Mouse (Mus musculus): ENCODE data around the gene Cstb. TPM values are rescaled to one million over a fixed set of nuclear protein-coding genes. Genes with fewer than 3 reads are reported as not detected.

The Cstb gene
- polyA plus RNA-seq, 1 experiment from 2014 or later = 97.0 TPM

DNA sequence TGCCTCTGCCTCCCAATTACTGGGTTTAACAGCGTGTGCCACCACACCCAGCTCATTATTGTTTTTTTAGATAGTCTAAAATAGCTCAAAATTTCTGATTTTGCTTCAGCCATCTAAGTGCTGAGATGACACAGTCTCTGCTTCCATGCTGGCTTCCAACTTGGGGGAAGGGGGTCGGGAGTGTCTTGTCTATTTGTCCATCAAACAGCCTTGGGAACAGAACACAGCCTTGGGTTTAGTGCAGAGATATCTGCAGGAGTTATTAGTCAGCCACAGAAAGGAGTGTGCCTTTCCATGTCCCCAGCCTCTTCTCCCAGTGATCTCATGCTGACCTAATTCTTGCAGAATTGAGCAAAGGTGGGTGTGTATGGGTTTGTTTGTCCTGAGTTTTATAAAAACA lies 6.7 kb upstream of the Cstb start:
- no peaks in the 10 kb centered on the region for H3K36me3 ChIP-seq
- ATAC-seq (ENCODE audit: low FRiP score) = no peak
- WGBS = 80% methylated on average over 2 of the region's 2 CpGs

DNA sequence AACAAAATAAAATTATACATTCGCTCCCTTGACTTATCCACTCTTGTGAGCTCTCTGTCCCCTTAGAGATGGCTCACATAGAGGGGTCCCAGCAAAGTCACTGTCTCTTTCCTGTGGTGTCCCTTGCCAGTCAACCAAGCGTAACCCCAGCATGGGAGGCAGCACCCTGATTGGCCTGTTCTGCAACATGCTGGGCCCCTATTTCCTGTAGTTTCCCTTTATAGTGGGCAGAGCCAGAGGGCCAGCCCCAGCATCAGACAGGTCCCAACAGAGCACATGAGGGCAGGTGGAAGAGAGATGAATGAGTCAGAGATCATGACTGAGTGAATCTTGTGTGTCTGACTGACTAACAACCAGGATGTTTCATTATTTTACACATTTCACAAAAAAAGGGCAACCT lies 4.5 kb upstream of the Cstb start:
- no peak overlapping the region for H3K4me3 ChIP-seq (replicated peaks)
- no peak overlapping the region for H3K4me2 ChIP-seq
- no peak overlapping the region for H3K27ac ChIP-seq (replicated peaks)
- no peaks in the 10 kb centered on the region for H3K36me3 ChIP-seq
- H3K4me1 ChIP-seq = peaks cover 6% of the 10 kb centered on the region
- 78% methylated on average over 2 of the region's 2 CpGs for WGBS
- H3K9me3 ChIP-seq (replicated peaks) = no peaks in the 10 kb centered on the region
- no peaks in the 10 kb centered on the region for H3K27me3 ChIP-seq (replicated peaks)
- no peak overlapping the region for H3K9ac ChIP-seq (replicated peaks)
- ATAC-seq (ENCODE audit: low FRiP score) = no peak

More for the DNA sequence above, 6.7 kb upstream of the Cstb start:
- Histone ChIP-seq H3K9me3 (replicated peaks) (no peaks in the 10 kb centered on the region), H3K4me1 (no peaks in the 10 kb centered on the region), H3K9ac (replicated peaks) (no peak overlapping the region), H3K27ac (replicated peaks) (no peak overlapping the region), H3K27me3 (replicated peaks) (no peaks in the 10 kb centered on the region), H3K4me3 (replicated peaks) (no peak overlapping the region), H3K4me2 (no peak overlapping the region)

DNA sequence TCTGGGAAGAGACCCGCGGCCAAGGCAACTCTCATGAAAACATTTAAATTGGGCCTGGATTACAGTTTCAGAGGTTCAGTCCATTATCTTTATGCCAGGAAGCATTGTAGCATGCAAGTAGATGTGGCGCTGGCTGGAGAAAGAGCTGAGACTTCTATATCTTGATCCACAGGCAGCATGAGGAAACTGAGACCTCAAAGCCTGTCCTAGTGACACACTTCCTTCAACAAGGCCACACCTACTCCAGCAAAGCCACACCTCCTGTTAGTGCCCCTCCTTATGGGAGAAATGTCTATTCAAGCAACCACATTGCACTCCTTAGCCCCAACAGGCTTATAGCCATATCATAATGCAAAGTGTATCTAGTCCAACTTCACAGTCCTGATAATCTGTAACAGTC lies 2.9 kb upstream of the Cstb start:
- no peak overlapping the region for H3K27ac ChIP-seq (replicated peaks)
- no peaks in the 10 kb centered on the region for H3K27me3 ChIP-seq (replicated peaks)
- H3K4me2 ChIP-seq = no peak overlapping the region
- peaks cover 18% of the 10 kb centered on the region for H3K4me1 ChIP-seq
- WGBS = 92% methylated on average over 3 of the region's 3 CpGs
- H3K36me3 ChIP-seq = peaks cover 6% of the 10 kb centered on the region
- no peak for ATAC-seq (ENCODE audit: low FRiP score)
- H3K9me3 ChIP-seq (replicated peaks) = no peaks in the 10 kb centered on the region
- no peak overlapping the region for H3K4me3 ChIP-seq (replicated peaks)
- no peak overlapping the region for H3K9ac ChIP-seq (replicated peaks)

- H3K27ac ChIP-seq (replicated peaks) = peak overlapping the region; percentile 80
- H3K27me3 ChIP-seq (replicated peaks) = no peaks in the 10 kb centered on the region
These were observed 757 bp downstream of the Cstb start for GRCm38 (mm10) chr10:78426117-78426735.

DNA sequence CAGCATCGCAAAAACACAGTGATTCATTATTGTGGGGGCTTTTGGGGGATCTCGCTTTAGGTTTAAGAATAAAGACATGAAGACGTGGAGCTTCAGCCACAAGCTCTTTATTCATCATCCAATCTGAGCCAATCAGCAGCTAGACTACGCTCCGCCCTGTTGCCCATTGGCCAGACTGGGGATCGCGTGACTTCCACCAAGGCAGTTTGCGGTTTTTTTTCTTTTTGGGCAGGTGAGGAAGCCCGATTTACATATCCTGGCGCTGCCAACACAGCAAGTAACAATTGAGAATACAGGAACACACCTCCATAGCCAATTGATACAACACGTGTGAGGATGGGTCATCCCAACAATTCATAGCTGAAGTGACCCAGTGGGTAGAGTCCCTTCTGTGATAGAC lies 2.6 kb downstream of the Cstb start:
- H3K4me2 ChIP-seq = no peak overlapping the region
- no peak for ATAC-seq (ENCODE audit: low FRiP score)

More at GRCm38 (mm10) chr10:78426117-78426735, 757 bp downstream of the Cstb start:
- peak; percentile 8; the same call in 1 of the 2 replicates for ATAC-seq (ENCODE audit: low FRiP score)
- Histone ChIP-seq H3K36me3 (peaks cover 19% of the 10 kb centered on the region), H3K4me1 (peaks cover 18% of the 10 kb centered on the region), H3K4me2 (peak overlapping the region; percentile 78), H3K9me3 (replicated peaks) (no peaks in the 10 kb centered on the region), H3K4me3 (replicated peaks) (peak overlapping the region; percentile 82), H3K9ac (replicated peaks) (peak overlapping the region; percentile 95)
- 50% methylated on average over 6 of the region's 6 CpGs for WGBS

GRCm38 (mm10) chr10:78429180-78429579 lies 3.7 kb downstream of the Cstb start:
- Histone ChIP-seq H3K4me3 (replicated peaks) (no peak overlapping the region), H3K9ac (replicated peaks) (no peak overlapping the region)

More for the DNA sequence above, 2.6 kb downstream of the Cstb start:
- Histone ChIP-seq H3K36me3 (peaks cover 19% of the 10 kb centered on the region), H3K9me3 (replicated peaks) (no peaks in the 10 kb centered on the region), H3K27ac (replicated peaks) (no peak overlapping the region), H3K4me3 (replicated peaks) (no peak overlapping the region), H3K9ac (replicated peaks) (no peak overlapping the region), H3K27me3 (replicated peaks) (no peaks in the 10 kb centered on the region), H3K4me1 (peaks cover 18% of the 10 kb centered on the region)
- WGBS = 92% methylated on average over 11 of the region's 11 CpGs

DNA sequence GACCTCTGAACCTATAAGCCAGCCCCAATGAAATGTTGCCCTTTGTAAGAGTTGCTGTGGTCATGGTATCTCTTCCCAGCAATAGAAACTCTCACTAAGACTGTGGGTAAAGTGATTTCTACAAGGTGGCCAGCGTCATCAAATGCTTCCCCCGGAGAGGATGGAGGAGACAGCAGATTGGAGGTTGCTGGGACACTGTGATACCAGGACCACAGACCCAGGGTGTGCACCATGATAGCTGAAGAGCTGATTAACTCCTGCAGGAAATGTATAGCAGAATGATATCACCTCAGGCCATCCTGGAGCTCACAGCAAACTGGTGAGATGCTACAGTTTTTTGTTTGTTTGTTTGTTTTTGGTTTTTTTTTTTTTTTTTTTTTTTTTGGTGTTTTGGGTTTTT lies 4.3 kb downstream of the Cstb start:
- Histone ChIP-seq H3K9ac (replicated peaks) (no peak overlapping the region), H3K4me2 (no peak overlapping the region), H3K36me3 (peaks cover 19% of the 10 kb centered on the region), H3K27ac (replicated peaks) (no peak overlapping the region), H3K4me3 (replicated peaks) (no peak overlapping the region), H3K4me1 (peaks cover 18% of the 10 kb centered on the region), H3K27me3 (replicated peaks) (no peaks in the 10 kb centered on the region), H3K9me3 (replicated peaks) (no peaks in the 10 kb centered on the region)
- no peak for ATAC-seq (ENCODE audit: low FRiP score)
- WGBS = 94% methylated on average over 2 of the region's 2 CpGs

More at GRCm38 (mm10) chr10:78429180-78429579, 3.7 kb downstream of the Cstb start:
- 92% methylated on average over 5 of the region's 5 CpGs for WGBS
- Histone ChIP-seq H3K9me3 (replicated peaks) (no peaks in the 10 kb centered on the region), H3K4me2 (no peak overlapping the region), H3K4me1 (peaks cover 18% of the 10 kb centered on the region), H3K27me3 (replicated peaks) (no peaks in the 10 kb centered on the region), H3K27ac (replicated peaks) (no peak overlapping the region), H3K36me3 (peaks cover 19% of the 10 kb centered on the region)
- ATAC-seq (ENCODE audit: low FRiP score) = no peak

DNA sequence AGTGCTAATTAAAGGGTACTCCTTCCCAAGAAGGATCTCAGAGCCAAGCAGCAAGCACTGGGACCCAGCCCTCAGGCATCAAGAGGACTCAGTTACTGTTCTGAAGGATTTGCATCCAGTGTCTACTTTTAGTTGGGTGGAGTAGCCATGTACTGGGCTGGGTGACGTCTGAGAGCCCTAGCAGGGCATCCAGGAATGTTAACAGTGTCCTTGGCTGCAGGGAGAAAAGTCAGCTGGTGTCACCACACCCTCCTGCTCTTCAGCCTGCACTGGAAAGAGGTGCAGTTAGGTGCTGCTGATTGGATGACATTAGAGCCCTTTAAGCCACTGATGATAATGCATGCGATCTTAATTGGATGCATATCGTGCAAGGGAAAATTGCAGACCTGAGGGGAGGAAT lies 7.4 kb downstream of the Cstb start:
- Histone ChIP-seq H3K4me1 (no peaks in the 10 kb centered on the region), H3K4me2 (no peak overlapping the region), H3K4me3 (replicated peaks) (no peak overlapping the region), H3K36me3 (peaks cover 11% of the 10 kb centered on the region), H3K27ac (replicated peaks) (no peak overlapping the region), H3K9me3 (replicated peaks) (no peaks in the 10 kb centered on the region), H3K9ac (replicated peaks) (no peak overlapping the region), H3K27me3 (replicated peaks) (no peaks in the 10 kb centered on the region)
- 68% methylated on average over 3 of the region's 3 CpGs for WGBS
- no peak for ATAC-seq (ENCODE audit: low FRiP score)

DNA sequence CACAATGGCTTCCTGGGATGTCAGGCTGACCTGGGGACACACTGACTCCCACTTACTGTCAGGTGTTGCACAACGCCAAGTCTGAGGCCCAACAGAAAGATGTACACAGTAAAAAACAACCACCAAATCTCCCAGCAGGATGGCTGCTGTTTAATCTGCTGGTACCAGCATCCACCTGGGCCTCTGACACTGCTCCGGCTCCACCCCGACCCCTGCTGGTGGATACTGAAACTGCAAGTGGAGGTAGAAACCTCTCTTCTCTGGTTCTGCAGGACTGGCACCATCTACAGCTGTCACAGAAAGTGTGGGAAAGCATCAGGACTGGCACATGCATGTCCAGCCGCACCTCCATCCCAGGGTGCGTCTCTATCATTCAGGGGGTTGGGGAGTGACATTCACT lies 12.6 kb downstream of the Cstb start:
- 15% methylated on average over 5 of the region's 5 CpGs for WGBS
- no peak overlapping the region for H3K9ac ChIP-seq (replicated peaks)
- H3K4me3 ChIP-seq (replicated peaks) = no peak overlapping the region
- H3K4me2 ChIP-seq = no peak overlapping the region
- H3K36me3 ChIP-seq = peaks cover 29% of the 10 kb centered on the region
- ATAC-seq (ENCODE audit: low FRiP score) = peak; percentile 22; the same call in 1 of the 2 replicates
- no peaks in the 10 kb centered on the region for H3K9me3 ChIP-seq (replicated peaks)
- H3K27me3 ChIP-seq (replicated peaks) = no peaks in the 10 kb centered on the region
- no peak overlapping the region for H3K27ac ChIP-seq (replicated peaks)
- H3K4me1 ChIP-seq = no peaks in the 10 kb centered on the region

DNA sequence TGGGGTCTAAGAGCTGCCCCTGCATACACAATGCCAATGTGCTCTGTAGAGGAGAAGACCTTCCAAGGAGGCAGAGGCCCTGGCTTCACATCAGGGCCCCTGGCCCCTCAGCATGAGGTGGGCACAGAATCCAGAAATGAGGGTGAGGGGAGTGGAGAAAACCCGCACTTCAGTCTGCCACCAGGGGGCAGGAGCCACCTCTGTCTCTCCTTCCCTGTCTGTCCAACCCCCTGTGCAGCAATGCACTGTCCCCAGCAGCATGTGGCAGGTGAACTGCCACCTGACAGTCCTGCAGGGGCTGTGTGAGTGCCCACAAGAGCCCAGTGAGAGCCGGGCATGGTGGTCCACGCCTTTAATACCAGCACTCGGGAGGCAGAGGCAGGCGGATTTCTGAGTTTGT lies 14.1 kb downstream of the Cstb start:
- Histone ChIP-seq H3K4me3 (replicated peaks) (no peak overlapping the region), H3K36me3 (peaks cover 42% of the 10 kb centered on the region), H3K4me2 (no peak overlapping the region), H3K4me1 (no peaks in the 10 kb centered on the region), H3K27ac (replicated peaks) (no peak overlapping the region), H3K27me3 (replicated peaks) (no peaks in the 10 kb centered on the region), H3K9me3 (replicated peaks) (no peaks in the 10 kb centered on the region), H3K9ac (replicated peaks) (no peak overlapping the region)
- 68% methylated on average over 5 of the region's 5 CpGs for WGBS
- ATAC-seq (ENCODE audit: low FRiP score) = no peak

- no peak overlapping the region for H3K9ac ChIP-seq (replicated peaks)
- no peak overlapping the region for H3K4me2 ChIP-seq
- no peaks in the 10 kb centered on the region for H3K9me3 ChIP-seq (replicated peaks)
- no peaks in the 10 kb centered on the region for H3K4me1 ChIP-seq
- WGBS = 94% methylated on average over 7 of the region's 7 CpGs
- H3K4me3 ChIP-seq (replicated peaks) = no peak overlapping the region
- no peaks in the 10 kb centered on the region for H3K27me3 ChIP-seq (replicated peaks)
- H3K36me3 ChIP-seq = peaks cover 47% of the 10 kb centered on the region
- no peak overlapping the region for H3K27ac ChIP-seq (replicated peaks)
- no peak for ATAC-seq (ENCODE audit: low FRiP score)
These were observed 14.5 kb downstream of the Cstb start for GRCm38 (mm10) chr10:78439990-78440389.

- Histone ChIP-seq H3K4me3 (replicated peaks) (no peak overlapping the region), H3K9me3 (replicated peaks) (no peaks in the 10 kb centered on the region), H3K4me1 (no peaks in the 10 kb centered on the region), H3K36me3 (peaks cover 53% of the 10 kb centered on the region), H3K27ac (replicated peaks) (no peak overlapping the region), H3K4me2 (no peak overlapping the region), H3K9ac (replicated peaks) (no peak overlapping the region), H3K27me3 (replicated peaks) (no peaks in the 10 kb centered on the region)
- ATAC-seq (ENCODE audit: low FRiP score) = no peak
- WGBS = 71% methylated on average over 9 of the region's 9 CpGs
These were observed 15.3 kb downstream of the Cstb start for GRCm38 (mm10) chr10:78440812-78441211.

Data from neural tube, embryonic 15.5 days (tissue).